In the genomic region with DNA sequence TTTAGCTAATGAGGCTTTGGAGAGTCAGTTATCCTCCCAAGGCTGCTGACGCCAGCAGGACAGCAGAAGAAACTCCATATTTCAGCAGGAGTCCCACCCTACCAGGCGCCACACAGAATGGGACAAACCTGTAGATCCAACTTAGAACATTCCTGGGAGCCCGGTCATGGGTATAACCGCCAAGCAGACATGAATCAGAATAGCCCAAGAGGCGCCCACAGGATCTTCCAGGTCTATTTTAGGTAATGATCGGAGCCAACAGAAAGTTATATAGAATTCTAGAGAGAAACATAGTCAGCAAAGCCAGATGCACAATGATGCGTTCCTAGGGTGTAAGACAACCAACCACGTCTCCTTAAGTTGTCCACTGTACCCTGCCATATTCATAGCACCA, we compare ENCODE assay signal across 20 mouse cellular contexts.
"Had no signal": no experiment of that assay in that cellular context is flagged by ENCODE, and none has a peak within 500 bp of the region (broad histone marks: within the 10 kb centered on the region; RNA-seq: fewer than 3 reads in every experiment).

No protein-coding gene starts in this region.

- H3K27ac ChIP-seq: kidney, embryonic 15.5 days; limb, embryonic 12.5 days; liver, embryonic 13.5 days; lung, embryonic 15.5 days; macrophage; midbrain, embryonic 15.5 days; stomach, embryonic 15.5 days had no signal

- DNase-seq: kidney, postnatal 14 days; layer of hippocampus, adult 9-11 months; layer of hippocampus, postnatal 36 days; liver; liver, embryonic 13.5 days; liver, postnatal 0 days; lung, postnatal 14 days; retina, postnatal 1 day; right cerebral cortex, postnatal 4 days; spleen, adult 18-20 months; thymus, adult 2 months; thymus, postnatal 25 days had no signal

- H3K9ac ChIP-seq: kidney, embryonic 15.5 days; limb, embryonic 12.5 days; liver, embryonic 13.5 days; liver, postnatal 0 days; lung, embryonic 15.5 days; midbrain, embryonic 15.5 days; stomach, embryonic 15.5 days had no signal

- H3K9me3 ChIP-seq: kidney, embryonic 15.5 days; limb, embryonic 12.5 days; liver, embryonic 13.5 days; lung, embryonic 15.5 days; midbrain, embryonic 15.5 days; stomach, embryonic 15.5 days had no signal

- ATAC-seq: liver, postnatal 0 days; midbrain, embryonic 15.5 days had no signal

- H3K4me3 ChIP-seq: kidney, embryonic 15.5 days; limb, embryonic 12.5 days; liver, embryonic 13.5 days; lung, embryonic 15.5 days; megakaryocyte, embryonic 14.5 days; midbrain, embryonic 15.5 days; stomach, embryonic 15.5 days had no signal

- H3K27me3 ChIP-seq: kidney, embryonic 15.5 days; limb, embryonic 12.5 days; liver, embryonic 13.5 days; lung, embryonic 15.5 days; megakaryocyte, embryonic 14.5 days; midbrain, embryonic 15.5 days; stomach, embryonic 15.5 days had no signal

- H3K36me3 ChIP-seq: kidney, embryonic 15.5 days; limb, embryonic 12.5 days; liver, embryonic 13.5 days; lung, embryonic 15.5 days; midbrain, embryonic 15.5 days had no signal

- H3K4me1 ChIP-seq: limb, embryonic 12.5 days; liver, embryonic 13.5 days; megakaryocyte, embryonic 14.5 days; stomach, embryonic 15.5 days had no signal

- H3K4me2 ChIP-seq: kidney, embryonic 15.5 days; limb, embryonic 12.5 days; liver, embryonic 13.5 days; lung, embryonic 15.5 days; midbrain, embryonic 11.5 days; midbrain, embryonic 15.5 days; stomach, embryonic 15.5 days had no signal
